Mouse (Mus musculus) natural killer cell, adult 2 months (primary cell): Measurements from ENCODE around the gene Plce1.

Source experiments
- DNase-seq, 2 experiments: peaks; one replicate each; pipeline ENCODE4 v3.0.0; 2022; ENCODE audit warnings: low spot score in 2 of 2

Gene Plce1

DNA sequence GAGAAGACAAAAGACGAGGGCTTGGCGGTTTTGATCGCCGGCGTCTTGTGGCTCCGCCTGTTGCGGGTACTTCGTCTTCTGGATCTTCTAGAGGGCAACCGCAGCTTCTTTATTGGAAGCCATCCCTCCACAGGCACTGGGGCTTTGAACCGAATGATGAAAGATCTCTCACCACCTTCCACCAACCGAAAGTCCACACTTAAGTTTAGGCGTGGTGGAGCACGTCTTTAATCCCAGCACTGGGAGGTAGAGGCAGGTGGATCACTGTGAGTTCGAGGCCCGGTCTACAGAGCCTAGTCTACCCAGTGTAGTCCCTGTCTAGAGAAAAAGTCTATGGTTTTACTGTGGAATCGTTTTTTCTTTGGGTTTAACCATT lies 338.5 kb downstream of the Plce1 start:
- no peak for DNase-seq

DNA sequence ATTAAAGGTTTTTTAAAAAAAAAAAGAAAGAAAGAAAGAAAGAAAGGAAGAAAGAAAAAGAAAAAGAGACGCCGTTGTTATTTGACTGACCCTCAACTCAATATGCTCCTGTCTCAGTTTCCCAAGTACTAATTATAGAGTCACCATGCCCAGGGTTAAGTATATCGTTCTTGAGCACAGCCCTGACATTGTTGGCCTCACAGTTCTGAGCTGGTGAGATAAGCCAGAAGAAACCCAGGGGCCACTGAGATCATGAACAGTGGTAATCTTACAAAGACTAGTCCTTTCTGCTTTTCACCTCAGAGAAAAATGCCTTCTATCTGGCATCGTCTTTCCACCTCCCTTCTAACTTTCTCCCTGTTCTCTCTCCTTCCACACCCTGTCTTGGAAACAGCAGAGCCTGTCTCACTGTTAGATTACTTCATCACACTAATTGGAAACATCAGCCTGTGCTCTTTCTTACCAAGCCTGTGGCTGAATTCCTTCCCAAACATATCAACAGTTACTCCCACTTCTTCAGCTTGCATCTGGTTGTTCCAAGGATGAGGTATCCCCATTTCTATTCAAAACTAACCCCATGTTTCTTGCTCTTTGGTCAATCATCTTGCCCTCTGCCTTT lies 339.4 kb downstream of the Plce1 start:
- no peak for DNase-seq

DNA sequence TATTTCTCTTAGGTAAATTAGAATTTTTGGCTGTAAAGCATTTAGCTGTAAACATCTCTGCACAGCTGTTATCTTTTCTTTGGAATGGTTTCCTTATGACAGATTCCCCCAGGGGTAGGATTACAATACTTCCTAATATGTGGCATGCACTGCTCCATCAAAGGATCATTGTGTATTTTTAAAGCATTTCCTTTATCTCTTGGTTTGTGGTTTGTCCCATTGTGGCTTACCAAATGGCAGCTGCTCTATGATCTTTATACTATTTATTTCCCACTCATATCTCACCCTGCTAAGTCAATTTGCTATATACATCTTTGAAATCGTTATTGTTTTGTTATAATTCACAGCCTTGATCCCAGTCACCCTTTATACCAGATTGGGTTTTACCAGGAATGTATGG lies 352.3 kb downstream of the Plce1 start:
- DNase-seq: no peak
